Mouse (Mus musculus) midbrain, embryonic 11.5 days (tissue): ENCODE measurements at regions not wholly inside any gene's neighbourhood (a gene's known extent, or its start where the extent isn't known, plus 50 kb on each side); places are given as distances from the start of the nearest gene placed in this dataset.
A peak's percentile ranks its signal among the peaks of the same experiment; 100 is the strongest.

Experiments used
- ATAC-seq: fragments of 200-750 bp; cut with Nextera tagmentation; 2 replicates; pipeline ENCODE4 v1.8.0; 2017; ENCODE audit warnings: moderate TSS enrichment, moderate library complexity; ENCODE audit not compliant: low FRiP score
- DNase-seq: peaks from one replicate; pipeline ENCODE4 v3.0.0; 2015; ENCODE audit warnings: low spot score; ENCODE audit errors: missing footprints
- H3K27ac ChIP-seq: fragments of 300-500 bp; sonication (generic); 2 replicates; pipeline ENCODE4 v1.5.1; 2014; ENCODE audit warnings: low read depth, low read length
- H3K27me3 ChIP-seq: fragments of 300-500 bp; sonication (generic); 2 replicates; pipeline ENCODE4 v1.6.1; 2014; ENCODE audit warnings: mild to moderate bottlenecking, low read length, moderate library complexity, mixed read lengths; ENCODE audit not compliant: control insufficient read depth, insufficient read depth
- H3K36me3 ChIP-seq: fragments of 300-500 bp; sonication (generic); 2 replicates; pipeline ENCODE4 v1.6.1; 2014; ENCODE audit warnings: mild to moderate bottlenecking, low read length, moderate library complexity, mixed read lengths; ENCODE audit not compliant: control insufficient read depth, insufficient read depth
- H3K4me1 ChIP-seq: fragments of 300-500 bp; sonication (generic); 2 replicates; pipeline ENCODE4 v1.6.1; 2014; ENCODE audit warnings: low read length; ENCODE audit not compliant: control insufficient read depth, insufficient read depth
- H3K4me2 ChIP-seq: fragments of 300-500 bp; sonication (generic); 2 replicates; pipeline ENCODE4 v1.6.1; 2014; ENCODE audit warnings: mild to moderate bottlenecking, moderate library complexity
- H3K4me3 ChIP-seq: fragments of 300-500 bp; sonication (generic); 2 replicates; pipeline ENCODE4 v1.5.1; 2014; ENCODE audit warnings: low read depth, low read length
- H3K9ac ChIP-seq: fragments of 300-500 bp; sonication (generic); 2 replicates; pipeline ENCODE4 v1.6.1; 2014; ENCODE audit warnings: low read length
- H3K9me3 ChIP-seq: fragments of 300-500 bp; sonication (generic); 2 replicates; pipeline ENCODE4 v1.6.1; 2016; ENCODE audit warnings: low read length; ENCODE audit not compliant: control insufficient read depth
- WGBS: fragments of 180-500 bp; shearing (Covaris S2); extraction: QIAGEN DNeasy Blood & Tissue Kit; methylation state at CpG from one replicate; pipeline ENCODE4 v1.1.7; 2014; 5-methylcytosine and 5-hydroxymethylcytosine counted together

GRCm38 (mm10) chr17:50421476-50421875 is 87.7 kb upstream of the Plcl2 start:
- 94% methylated on average over 10 of the region's 10 CpGs for WGBS
- no peak overlapping the region for H3K9ac ChIP-seq
- H3K4me3 ChIP-seq = no peak overlapping the region
- no peak for ATAC-seq
- no peak overlapping the region for H3K4me2 ChIP-seq
- H3K27ac ChIP-seq = no peak overlapping the region
- no peaks in the 10 kb centered on the region for H3K9me3 ChIP-seq
- no peaks in the 10 kb centered on the region for H3K27me3 ChIP-seq
- no peaks in the 10 kb centered on the region for H3K36me3 ChIP-seq
- no peaks in the 10 kb centered on the region for H3K4me1 ChIP-seq
- DNase-seq = no peak

- no peak for ATAC-seq
- Histone ChIP-seq H3K27ac (no peak overlapping the region), H3K4me3 (no peak overlapping the region), H3K4me1 (peaks cover 12% of the 10 kb centered on the region), H3K9me3 (no peaks in the 10 kb centered on the region), H3K27me3 (no peaks in the 10 kb centered on the region), H3K4me2 (no peak overlapping the region), H3K36me3 (no peaks in the 10 kb centered on the region), H3K9ac (no peak overlapping the region)
- no peak for DNase-seq
- WGBS = 89% methylated on average over 3 of the region's 3 CpGs
Observed at GRCm38 (mm10) chr17:50425110-50425509, 84.1 kb upstream of the Plcl2 start.

- Histone ChIP-seq H3K9ac (no peak overlapping the region), H3K4me1 (peaks cover 12% of the 10 kb centered on the region), H3K9me3 (no peaks in the 10 kb centered on the region), H3K36me3 (no peaks in the 10 kb centered on the region), H3K4me2 (no peak overlapping the region), H3K27ac (no peak overlapping the region), H3K4me3 (no peak overlapping the region), H3K27me3 (no peaks in the 10 kb centered on the region)
- DNase-seq = no peak
- WGBS = 91% methylated on average over 4 of the region's 4 CpGs
- no peak for ATAC-seq
Observed at GRCm38 (mm10) chr17:50425531-50425930, 83.7 kb upstream of the Plcl2 start.

DNA sequence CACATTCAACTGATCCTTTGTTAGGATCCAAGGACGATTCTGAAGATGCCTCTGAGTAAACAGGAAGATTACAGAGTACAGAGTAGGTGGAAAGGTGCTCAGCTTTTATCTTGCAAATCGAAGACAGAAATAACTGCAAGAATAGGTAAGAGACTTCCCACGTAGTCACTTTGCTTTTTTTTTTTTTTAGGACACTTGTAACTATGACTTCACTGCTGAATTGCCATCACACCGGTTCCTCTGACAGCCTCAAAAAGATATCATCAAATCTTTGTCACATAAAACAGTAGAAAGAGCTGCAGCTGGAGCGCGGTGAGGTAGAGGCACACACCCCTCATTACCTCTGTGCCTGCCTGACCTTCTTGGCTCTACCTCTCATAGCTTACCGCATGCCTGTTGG is 83.1 kb upstream of the Plcl2 start:
- Histone ChIP-seq H3K4me3 (no peak overlapping the region), H3K4me2 (no peak overlapping the region), H3K9me3 (no peaks in the 10 kb centered on the region), H3K4me1 (peaks cover 12% of the 10 kb centered on the region), H3K36me3 (no peaks in the 10 kb centered on the region), H3K27me3 (no peaks in the 10 kb centered on the region), H3K27ac (no peak overlapping the region), H3K9ac (no peak overlapping the region)
- ATAC-seq (no peak), DNase-seq (no peak)
- 75% methylated on average over 7 of the region's 7 CpGs for WGBS

- H3K9me3 ChIP-seq = no peaks in the 10 kb centered on the region
- peak overlapping the region; percentile 58; the same call in 1 of the 2 replicates for H3K27ac ChIP-seq
- peak; percentile 93 for DNase-seq
- peak; percentile 79 for ATAC-seq
- H3K27me3 ChIP-seq = no peaks in the 10 kb centered on the region
- H3K9ac ChIP-seq = peak overlapping the region; percentile 39; the same call in 1 of the 2 replicates
- peaks cover 12% of the 10 kb centered on the region for H3K4me1 ChIP-seq
- H3K36me3 ChIP-seq = no peaks in the 10 kb centered on the region
- H3K4me2 ChIP-seq = peak overlapping the region; percentile 38
- 5% methylated on average over 10 of the region's 10 CpGs for WGBS
- H3K4me3 ChIP-seq = peak overlapping the region; percentile 10; the same call in 1 of the 2 replicates
Observed at GRCm38 (mm10) chr17:50427331-50428003, 81.7 kb upstream of the Plcl2 start.

GRCm38 (mm10) chr17:50428004-50428560 is 81.1 kb upstream of the Plcl2 start:
- WGBS = 24% methylated on average over 5 of the region's 5 CpGs
- Histone ChIP-seq H3K4me3 (no peak overlapping the region), H3K9ac (peak overlapping the region; percentile 39; the same call in 1 of the 2 replicates), H3K36me3 (no peaks in the 10 kb centered on the region), H3K27ac (peak overlapping the region; percentile 42; the same call in 1 of the 2 replicates), H3K9me3 (no peaks in the 10 kb centered on the region), H3K4me2 (peak overlapping the region; percentile 38; the same call in 1 of the 2 replicates), H3K27me3 (no peaks in the 10 kb centered on the region), H3K4me1 (peaks cover 12% of the 10 kb centered on the region)
- ATAC-seq (peak; percentile 63), DNase-seq (peak; percentile 89)

DNA sequence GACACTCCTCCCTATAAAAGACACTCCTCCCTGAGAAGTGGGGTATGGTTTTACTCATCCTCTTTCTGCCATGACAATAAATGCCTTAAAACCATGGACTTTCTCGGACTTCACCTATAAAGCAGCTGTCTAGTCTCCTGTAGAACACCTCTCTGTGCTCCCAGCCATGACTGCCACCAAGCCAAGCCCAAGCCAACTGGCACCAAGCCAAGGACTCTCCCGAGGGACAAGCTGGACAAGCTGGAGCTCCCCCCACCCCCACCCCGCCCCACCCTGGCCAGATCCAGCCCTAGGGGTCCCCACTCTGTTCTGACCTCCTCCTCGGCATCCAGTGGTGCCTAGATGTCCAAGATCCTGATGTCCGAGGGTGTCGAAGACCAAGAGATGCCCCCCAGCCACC is 76.6 kb upstream of the Plcl2 start:
- no peak overlapping the region for H3K4me2 ChIP-seq
- no peaks in the 10 kb centered on the region for H3K36me3 ChIP-seq
- no peak overlapping the region for H3K4me3 ChIP-seq
- DNase-seq = no peak
- WGBS = 91% methylated on average over 6 of the region's 6 CpGs
- H3K9ac ChIP-seq = no peak overlapping the region
- H3K9me3 ChIP-seq = no peaks in the 10 kb centered on the region
- ATAC-seq = no peak
- H3K4me1 ChIP-seq = peaks cover 8% of the 10 kb centered on the region
- H3K27me3 ChIP-seq = no peaks in the 10 kb centered on the region
- H3K27ac ChIP-seq = no peak overlapping the region

GRCm38 (mm10) chr17:50438960-50439359 is 70.2 kb upstream of the Plcl2 start:
- DNase-seq = no peak
- H3K4me3 ChIP-seq = no peak overlapping the region
- no peak overlapping the region for H3K9ac ChIP-seq
- no peak for ATAC-seq
- no peaks in the 10 kb centered on the region for H3K9me3 ChIP-seq
- H3K4me1 ChIP-seq = no peaks in the 10 kb centered on the region
- no peak overlapping the region for H3K27ac ChIP-seq
- WGBS = 87% methylated on average over 5 of the region's 5 CpGs
- no peaks in the 10 kb centered on the region for H3K36me3 ChIP-seq
- H3K4me2 ChIP-seq = no peak overlapping the region
- no peaks in the 10 kb centered on the region for H3K27me3 ChIP-seq

GRCm38 (mm10) chr17:50439365-50439764 is 69.8 kb upstream of the Plcl2 start:
- no peak overlapping the region for H3K27ac ChIP-seq
- no peaks in the 10 kb centered on the region for H3K4me1 ChIP-seq
- no peak overlapping the region for H3K4me3 ChIP-seq
- WGBS = 80% methylated on average over 3 of the region's 3 CpGs
- no peak overlapping the region for H3K9ac ChIP-seq
- no peak overlapping the region for H3K4me2 ChIP-seq
- H3K36me3 ChIP-seq = no peaks in the 10 kb centered on the region
- H3K9me3 ChIP-seq = no peaks in the 10 kb centered on the region
- DNase-seq (no peak), ATAC-seq (no peak)
- H3K27me3 ChIP-seq = no peaks in the 10 kb centered on the region
